Mouse (Mus musculus) heart, embryonic 11.5 days (tissue): ENCODE measurements at regions not wholly inside any gene's neighbourhood (a gene's known extent, or its start where the extent isn't known, plus 50 kb on each side); places are given as distances from the start of the nearest gene placed in this dataset.

Experiments
- ATAC-seq: fragments of 200-750 bp; cut with Nextera tagmentation; replicated peaks from 2 replicates; pipeline ENCODE4 v1.8.0; 2017; ENCODE audit warnings: moderate library complexity; ENCODE audit not compliant: insufficient number of reproducible peaks, low FRiP score, low TSS enrichment
- H3K27ac ChIP-seq: fragments of 300-500 bp; sonication (generic); 2 replicates; pipeline ENCODE4 v1.5.1; 2014; ENCODE audit warnings: mild to moderate bottlenecking, low read depth, low read length
- H3K27me3 ChIP-seq: fragments of 300-500 bp; sonication (generic); 2 replicates; pipeline ENCODE4 v1.6.1; 2014; ENCODE audit warnings: mild to moderate bottlenecking, low read length, mixed read lengths; ENCODE audit not compliant: control insufficient read depth, insufficient read depth
- H3K36me3 ChIP-seq: fragments of 300-500 bp; sonication (generic); 2 replicates; pipeline ENCODE4 v1.6.1; 2014; ENCODE audit warnings: mild to moderate bottlenecking, low read length, moderate library complexity, mixed read lengths; ENCODE audit not compliant: control insufficient read depth, insufficient read depth
- H3K4me1 ChIP-seq: fragments of 300-500 bp; sonication (generic); 2 replicates; pipeline ENCODE4 v1.6.1; 2014; ENCODE audit warnings: low read length; ENCODE audit not compliant: control insufficient read depth, insufficient read depth
- H3K4me2 ChIP-seq: fragments of 300-500 bp; sonication (generic); 2 replicates; pipeline ENCODE4 v1.6.1; 2014; ENCODE audit warnings: mild to moderate bottlenecking, moderate library complexity
- H3K4me3 ChIP-seq: fragments of 300-500 bp; sonication (generic); 2 replicates; pipeline ENCODE4 v1.5.1; 2014; ENCODE audit warnings: low read depth, low read length
- H3K9ac ChIP-seq: fragments of 300-500 bp; sonication (generic); 2 replicates; pipeline ENCODE4 v1.6.1; 2014; ENCODE audit warnings: mild to moderate bottlenecking, low read depth, low read length, moderate library complexity
- H3K9me3 ChIP-seq: fragments of 300-500 bp; sonication (generic); replicated peaks from 2 replicates; pipeline ENCODE4 v1.6.1; 2016; ENCODE audit warnings: low read length; ENCODE audit not compliant: control insufficient read depth
- WGBS: fragments of 180-500 bp; shearing (Covaris S2); extraction: QIAGEN DNeasy Blood & Tissue Kit; methylation state at CpG from one replicate; pipeline ENCODE4 v1.1.7; 2014; ENCODE audit not compliant: insufficient replicate concordance; 5-methylcytosine and 5-hydroxymethylcytosine counted together

- no peak overlapping the region for H3K9ac ChIP-seq
- H3K36me3 ChIP-seq = no peaks in the 10 kb centered on the region
- no peak overlapping the region for H3K27ac ChIP-seq
- H3K27me3 ChIP-seq = no peaks in the 10 kb centered on the region
- no peak for ATAC-seq
- H3K4me2 ChIP-seq = no peak overlapping the region
- no peaks in the 10 kb centered on the region for H3K4me1 ChIP-seq
- no peak overlapping the region for H3K4me3 ChIP-seq
- 73% methylated on average over 1 of the region's 1 CpGs for WGBS
- H3K9me3 ChIP-seq = no peaks in the 10 kb centered on the region
These were observed 475.1 kb upstream of the Jag1 start for GRCm38 (mm10) chr2:137591551-137591950.

- no peaks in the 10 kb centered on the region for H3K36me3 ChIP-seq
- no peak overlapping the region for H3K4me3 ChIP-seq
- no peaks in the 10 kb centered on the region for H3K9me3 ChIP-seq
- no peak overlapping the region for H3K27ac ChIP-seq
- H3K4me2 ChIP-seq = no peak overlapping the region
- H3K27me3 ChIP-seq = no peaks in the 10 kb centered on the region
- H3K9ac ChIP-seq = no peak overlapping the region
- 27% methylated on average over 2 of the region's 2 CpGs for WGBS
- ATAC-seq = no peak
- H3K4me1 ChIP-seq = no peaks in the 10 kb centered on the region
These were observed 465.0 kb upstream of the Jag1 start for GRCm38 (mm10) chr2:137581491-137581890.

- no peak for ATAC-seq
- H3K27ac ChIP-seq = no peak overlapping the region
- 65% methylated on average over 3 of the region's 3 CpGs for WGBS
These were observed 459.3 kb upstream of the Jag1 start for GRCm38 (mm10) chr2:137575750-137576149.

GRCm38 (mm10) chr2:137574845-137575449, 458.5 kb upstream of the Jag1 start:
- no peaks in the 10 kb centered on the region for H3K27me3 ChIP-seq
- H3K4me1 ChIP-seq = no peaks in the 10 kb centered on the region
- no peaks in the 10 kb centered on the region for H3K9me3 ChIP-seq
- no peak overlapping the region for H3K27ac ChIP-seq
- H3K9ac ChIP-seq = no peak overlapping the region
- WGBS = 70% methylated on average over 4 of the region's 4 CpGs
- no peak overlapping the region for H3K4me2 ChIP-seq
- H3K36me3 ChIP-seq = no peaks in the 10 kb centered on the region
- ATAC-seq = no peak
- H3K4me3 ChIP-seq = no peak overlapping the region

More at GRCm38 (mm10) chr2:137575750-137576149, 459.3 kb upstream of the Jag1 start:
- Histone ChIP-seq H3K9ac (no peak overlapping the region), H3K9me3 (no peaks in the 10 kb centered on the region), H3K36me3 (no peaks in the 10 kb centered on the region), H3K4me3 (no peak overlapping the region), H3K27me3 (no peaks in the 10 kb centered on the region), H3K4me2 (no peak overlapping the region), H3K4me1 (no peaks in the 10 kb centered on the region)

GRCm38 (mm10) chr2:137571146-137571545, 454.7 kb upstream of the Jag1 start:
- no peak for ATAC-seq
- H3K4me2 ChIP-seq = no peak overlapping the region
- H3K4me1 ChIP-seq = no peaks in the 10 kb centered on the region
- no peak overlapping the region for H3K4me3 ChIP-seq
- no peaks in the 10 kb centered on the region for H3K9me3 ChIP-seq
- no peaks in the 10 kb centered on the region for H3K36me3 ChIP-seq
- no peaks in the 10 kb centered on the region for H3K27me3 ChIP-seq
- no peak overlapping the region for H3K27ac ChIP-seq
- H3K9ac ChIP-seq = no peak overlapping the region
- WGBS = 84% methylated on average over 1 of the region's 1 CpGs

- no peak for ATAC-seq
- Histone ChIP-seq H3K27me3 (no peaks in the 10 kb centered on the region), H3K4me3 (no peak overlapping the region), H3K4me1 (no peaks in the 10 kb centered on the region), H3K27ac (no peak overlapping the region), H3K9me3 (no peaks in the 10 kb centered on the region), H3K9ac (no peak overlapping the region), H3K4me2 (no peak overlapping the region), H3K36me3 (no peaks in the 10 kb centered on the region)
- WGBS = 81% methylated on average over 3 of the region's 3 CpGs
These were observed 450.2 kb upstream of the Jag1 start for GRCm38 (mm10) chr2:137566619-137567018.

- Histone ChIP-seq H3K9ac (no peak overlapping the region), H3K36me3 (no peaks in the 10 kb centered on the region), H3K27me3 (no peaks in the 10 kb centered on the region), H3K27ac (no peak overlapping the region), H3K9me3 (no peaks in the 10 kb centered on the region), H3K4me2 (no peak overlapping the region), H3K4me3 (no peak overlapping the region), H3K4me1 (peaks cover 8% of the 10 kb centered on the region)
- whole genome bisulfite sequencing = 79% methylated on average over 5 of the region's 5 CpGs
- ATAC-seq = no peak
These were observed 447.7 kb upstream of the Jag1 start for GRCm38 (mm10) chr2:137564064-137564624.

GRCm38 (mm10) chr2:137560366-137560765, 443.9 kb upstream of the Jag1 start:
- 18% methylated on average over 4 of the region's 4 CpGs for WGBS

GRCm38 (mm10) chr2:137553871-137554270, 437.4 kb upstream of the Jag1 start:
- ATAC-seq = no peak
- H3K9ac ChIP-seq = no peak overlapping the region

More at GRCm38 (mm10) chr2:137560366-137560765, 443.9 kb upstream of the Jag1 start:
- Histone ChIP-seq H3K9me3 (no peaks in the 10 kb centered on the region), H3K9ac (no peak overlapping the region), H3K4me1 (peaks cover 8% of the 10 kb centered on the region), H3K27ac (0 out of 2 replicates have a peak overlapping the region, but pooled peaks have one; percentile 16), H3K27me3 (no peaks in the 10 kb centered on the region), H3K36me3 (no peaks in the 10 kb centered on the region), H3K4me3 (no peak overlapping the region), H3K4me2 (0 out of 2 replicates have a peak overlapping the region, but pooled peaks have one; percentile 7)
- 0 out of 2 replicates have a peak, but pooled peaks have one; percentile 35 for ATAC-seq

More at GRCm38 (mm10) chr2:137553871-137554270, 437.4 kb upstream of the Jag1 start:
- Histone ChIP-seq H3K4me2 (no peak overlapping the region), H3K4me1 (no peaks in the 10 kb centered on the region), H3K4me3 (no peak overlapping the region), H3K36me3 (no peaks in the 10 kb centered on the region), H3K27ac (no peak overlapping the region), H3K27me3 (no peaks in the 10 kb centered on the region), H3K9me3 (peaks cover 4% of the 10 kb centered on the region; the same call in 1 of the 2 replicates)
- WGBS = 85% methylated on average over 2 of the region's 2 CpGs
